Mouse (Mus musculus) cerebellum, adult 9-10 months (tissue): ENCODE data around the gene C3.

Experiments
- DNase-seq: peaks from one replicate; pipeline ENCODE4 v3.0.0; 2022

The C3 gene

DNA sequence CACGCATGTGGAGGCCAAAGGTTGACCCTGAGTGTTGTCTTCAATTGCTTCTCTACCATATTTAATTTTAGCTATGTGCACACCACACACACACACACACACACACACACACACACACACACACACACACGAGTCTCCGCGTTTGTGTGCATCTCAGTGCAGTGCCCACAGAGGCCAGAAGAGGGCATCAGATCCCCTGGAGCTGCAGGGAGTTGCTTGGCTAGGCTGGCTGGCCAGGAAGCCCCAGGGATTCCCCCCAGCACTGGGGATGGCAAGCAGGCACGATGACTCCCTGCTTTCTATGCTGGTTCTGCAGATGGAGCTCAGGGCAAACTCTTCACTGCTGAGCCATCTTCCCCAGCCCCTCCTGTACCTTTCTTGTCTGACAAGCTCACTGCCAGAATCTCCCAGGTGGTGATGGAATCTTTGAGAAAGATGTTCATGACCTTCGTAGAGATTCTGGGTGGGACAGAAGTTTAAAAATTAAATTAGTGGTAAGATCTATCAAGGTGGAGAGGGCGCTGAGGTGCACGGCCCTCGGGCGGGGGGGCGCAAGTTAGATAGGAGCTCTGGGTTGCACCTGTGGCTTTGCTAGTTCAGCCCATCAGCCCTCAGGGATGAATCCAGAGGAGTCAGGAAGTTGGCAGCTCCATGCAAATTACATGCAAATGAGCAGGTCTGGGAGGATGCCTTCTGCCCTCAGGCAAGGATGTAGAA lies 8.6 kb downstream of the C3 start:
- peak; percentile 49 for DNase-seq

- DNase-seq: no peak
Measured at GRCm38 (mm10) chr17:57218335-57218900, 9.5 kb downstream of the C3 start.

GRCm38 (mm10) chr17:57214676-57215387 lies 13.1 kb downstream of the C3 start:
- DNase-seq: no peak

GRCm38 (mm10) chr17:57211501-57211900 lies 16.4 kb downstream of the C3 start:
- no peak for DNase-seq

GRCm38 (mm10) chr17:57209330-57209729 lies 18.6 kb downstream of the C3 start:
- DNase-seq: no peak

DNA sequence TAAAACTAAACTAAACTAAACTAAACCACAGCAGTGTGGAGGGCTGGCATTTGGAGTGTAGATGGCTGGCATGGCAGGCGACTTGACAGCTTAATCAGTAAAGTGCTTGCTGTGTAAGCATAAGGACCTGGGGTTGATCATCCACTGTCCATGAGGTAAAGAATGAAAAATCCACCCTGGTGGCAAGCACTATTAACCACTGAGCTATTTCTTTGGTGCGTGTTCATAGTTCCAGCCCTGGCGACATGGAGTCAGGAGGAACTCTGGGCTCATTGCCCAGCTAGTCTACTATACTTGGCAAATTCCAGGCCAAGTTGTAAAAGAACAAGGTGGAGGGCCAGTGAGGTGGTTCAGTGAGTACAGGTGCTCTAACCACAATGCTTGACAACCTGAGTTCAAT lies 20.0 kb downstream of the C3 start:
- no peak for DNase-seq

DNA sequence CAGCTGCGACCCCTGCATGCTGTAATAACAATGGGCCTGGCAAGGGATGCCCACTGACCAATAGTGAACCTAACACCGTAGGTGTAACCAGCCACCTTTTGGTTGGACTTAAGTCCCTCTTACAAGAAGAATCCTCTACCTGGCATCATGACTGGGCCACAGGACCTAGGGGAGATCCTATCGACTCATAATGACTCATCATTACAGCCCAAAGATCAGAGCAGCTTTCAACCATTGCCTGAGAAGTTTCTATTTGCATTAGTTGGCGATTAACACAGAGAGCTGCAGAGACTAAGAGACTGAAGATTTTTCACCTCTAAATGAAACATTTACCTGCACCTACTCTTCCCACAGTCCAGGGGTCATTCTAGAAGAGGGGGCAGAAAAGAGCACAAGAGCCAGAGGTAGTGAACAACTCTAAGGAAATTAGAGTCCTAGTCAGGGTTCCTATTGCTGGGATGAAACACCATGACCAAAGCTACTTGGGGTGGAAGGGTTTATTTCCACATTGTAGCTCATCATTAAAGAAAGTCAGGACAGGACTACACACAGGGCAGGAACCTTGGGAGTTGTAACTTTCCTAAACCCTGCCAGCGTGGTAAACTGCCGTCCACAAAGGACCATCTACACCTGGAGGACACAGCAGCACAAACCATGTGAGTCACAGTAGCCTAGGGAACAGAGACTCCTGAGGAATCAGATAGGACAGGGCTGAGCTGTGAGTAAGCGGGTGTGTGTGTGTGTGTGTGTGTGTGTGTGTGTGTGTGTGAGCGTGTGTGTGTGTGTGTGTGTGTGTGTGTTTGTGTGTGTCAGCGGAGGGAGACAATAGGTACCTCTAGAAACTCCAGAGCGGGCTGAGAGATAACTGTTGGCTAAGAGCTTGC lies 25.9 kb downstream of the C3 start:
- no peak for DNase-seq

DNA sequence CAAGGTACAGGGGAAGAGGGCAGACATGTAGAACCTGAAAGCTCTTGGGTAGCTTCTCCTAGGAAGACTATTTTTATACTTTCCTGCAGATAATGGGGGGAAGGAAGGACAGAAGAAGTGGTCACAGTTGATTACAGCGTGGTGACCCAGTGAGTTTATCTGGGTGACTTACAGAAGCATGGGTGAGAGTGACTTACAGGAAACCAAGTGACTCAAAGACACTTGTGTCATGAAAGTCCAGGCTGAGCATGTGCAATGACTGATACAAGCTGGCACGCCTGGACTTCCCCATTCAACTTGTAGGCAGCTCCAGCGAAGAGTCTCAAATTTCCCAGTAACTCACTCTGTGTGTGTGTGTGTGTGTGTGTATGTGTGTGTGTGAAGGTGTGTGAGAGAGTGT lies 29.7 kb downstream of the C3 start:
- no peak for DNase-seq

- no peak for DNase-seq
Measured at GRCm38 (mm10) chr17:57195326-57196010, 32.5 kb downstream of the C3 start.

DNA sequence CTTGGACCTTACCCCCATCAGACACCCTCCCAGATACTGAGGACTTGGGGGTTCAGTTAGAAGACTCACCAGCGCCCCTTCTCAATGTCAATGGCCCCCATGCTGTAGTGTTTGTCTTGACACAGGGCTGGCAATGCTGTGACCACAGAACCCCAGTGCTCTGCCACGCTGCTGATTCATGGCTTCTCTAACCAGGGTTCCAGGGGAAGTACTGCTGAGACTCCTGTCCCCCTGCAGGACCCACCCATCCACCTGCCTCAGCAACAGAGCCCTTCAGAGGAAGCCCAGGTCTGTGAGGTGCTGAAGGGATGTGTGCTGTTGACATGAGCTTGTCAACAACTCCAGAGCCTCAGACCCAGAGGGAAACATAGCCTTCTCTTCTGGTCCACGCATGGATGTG lies 33.2 kb downstream of the C3 start:
- no peak for DNase-seq

DNA sequence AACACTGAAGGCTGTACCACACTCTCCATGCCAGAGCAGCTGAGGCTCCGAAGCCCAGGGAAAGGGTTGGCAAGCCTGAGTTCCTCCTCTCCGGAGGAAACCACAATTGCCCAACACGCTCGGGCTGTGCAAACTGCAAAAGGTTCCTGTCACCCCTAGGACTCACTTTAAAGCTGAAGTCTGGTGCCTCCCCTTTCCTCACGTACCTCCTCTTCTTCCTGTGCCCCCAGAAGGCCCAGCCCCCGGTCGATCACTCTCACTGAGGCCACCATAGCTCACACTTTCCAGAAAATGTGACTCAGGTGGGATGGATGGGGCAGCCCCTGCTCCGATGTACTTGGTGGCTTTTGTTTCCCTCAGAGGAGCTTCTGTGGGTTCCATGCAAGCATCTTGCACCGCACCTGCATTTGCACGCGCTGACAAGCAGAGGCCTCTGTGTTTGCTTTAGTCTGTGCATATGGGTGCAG lies 33.9 kb downstream of the C3 start, which contains the start of gene Tnfsf14:
TSS of gene Tnfsf14 (minus strand) at position 137 of the 467 bp plus-strand sequence.
- DNase-seq: no peak

DNA sequence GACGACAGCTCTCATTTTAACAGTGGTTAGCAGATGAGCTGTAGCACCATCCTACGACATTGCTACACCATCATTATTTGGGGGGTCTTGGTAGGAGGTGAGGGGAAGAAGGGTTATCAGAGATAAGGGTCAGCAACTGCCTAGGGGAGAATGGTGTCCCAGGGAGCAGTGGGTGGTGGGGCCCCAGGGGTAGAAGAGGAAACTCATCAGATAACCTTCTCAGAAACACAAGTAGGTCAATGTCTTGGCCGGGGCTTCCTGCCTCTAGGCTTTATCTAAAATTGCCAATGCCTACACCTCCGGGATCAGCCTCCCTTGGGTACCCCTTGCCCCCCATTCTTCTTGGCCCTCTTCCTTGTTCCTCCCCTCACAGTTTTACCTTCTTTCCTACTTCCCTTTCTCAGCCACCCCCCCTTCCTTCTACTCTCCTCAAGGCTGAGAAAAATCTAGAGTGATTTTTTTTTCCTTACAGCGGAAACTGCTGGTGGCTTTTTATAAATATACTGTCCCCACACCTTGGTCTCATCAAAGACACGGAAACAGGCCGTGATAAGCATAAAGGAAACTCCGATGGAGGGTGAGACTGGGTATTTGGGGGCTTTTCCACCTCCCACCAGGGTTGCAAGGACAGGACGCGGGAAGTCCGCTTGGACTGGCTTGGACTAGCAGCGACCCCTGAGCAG lies 39.3 kb downstream of the C3 start:
- no peak for DNase-seq

GRCm38 (mm10) chr17:57185641-57186040 lies 42.3 kb downstream of the C3 start:
- DNase-seq: no peak

DNA sequence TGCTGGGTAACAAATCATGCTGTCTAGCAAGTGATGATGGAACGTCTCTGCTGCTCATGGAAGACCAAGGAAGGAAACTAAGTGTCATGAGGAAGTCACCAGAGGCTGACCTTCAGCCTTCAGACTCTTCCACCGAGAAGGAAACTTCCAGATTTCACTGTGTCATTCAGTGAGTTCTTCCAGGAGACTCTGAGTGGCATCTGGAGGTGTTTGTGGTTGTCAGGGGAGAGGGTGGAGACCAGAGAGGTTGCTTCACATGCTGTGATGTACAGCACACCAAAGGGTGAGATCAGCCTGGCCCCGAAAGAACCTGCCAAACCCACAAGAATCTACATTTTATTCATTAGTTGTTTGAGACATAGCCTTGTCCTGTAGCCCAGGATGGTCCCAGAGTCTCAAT lies 45.1 kb downstream of the C3 start:
- no peak for DNase-seq

DNA sequence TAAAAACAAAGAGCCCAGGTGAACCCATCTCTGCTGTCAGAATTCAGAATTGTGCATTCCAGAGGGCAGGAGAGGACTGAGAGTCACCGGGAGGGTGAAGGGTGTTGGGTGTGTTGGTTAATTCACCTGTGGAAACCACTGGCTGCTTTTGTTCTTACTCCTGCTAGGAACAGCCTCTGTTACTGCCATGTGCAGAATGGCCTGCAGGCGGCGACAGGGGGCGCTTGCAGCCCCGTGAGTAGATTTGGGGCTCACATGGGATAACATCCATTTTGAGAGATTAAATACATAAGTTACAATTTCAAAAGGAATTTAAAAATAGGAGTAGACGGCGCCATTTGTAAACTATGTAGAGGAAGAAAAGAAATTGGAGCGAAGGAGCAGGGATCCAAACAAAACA lies 47.6 kb downstream of the C3 start:
- DNase-seq: no peak

DNA sequence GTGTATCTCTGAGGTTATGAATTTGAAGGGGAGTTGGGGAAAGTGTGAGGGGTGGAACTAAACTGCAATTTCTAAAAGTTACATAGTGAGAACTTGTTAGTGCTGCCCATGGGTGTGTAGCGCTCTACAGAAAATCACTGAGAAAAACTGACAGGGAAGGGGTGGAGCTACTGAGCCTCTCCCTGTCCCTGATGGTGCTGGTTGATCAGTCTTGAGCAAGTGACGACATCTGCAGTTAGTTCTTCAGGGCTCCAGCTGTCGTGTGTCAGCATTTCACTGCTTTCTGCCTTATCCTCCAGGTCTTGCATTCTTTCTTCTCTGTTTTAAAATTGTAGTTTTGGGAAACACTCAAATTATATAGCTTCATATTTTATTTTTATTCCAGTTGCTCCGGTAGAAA lies 54.6 kb downstream of the C3 start:
- DNase-seq: no peak

- no peak for DNase-seq
Measured at GRCm38 (mm10) chr17:57172378-57172777, 55.6 kb downstream of the C3 start.

DNA sequence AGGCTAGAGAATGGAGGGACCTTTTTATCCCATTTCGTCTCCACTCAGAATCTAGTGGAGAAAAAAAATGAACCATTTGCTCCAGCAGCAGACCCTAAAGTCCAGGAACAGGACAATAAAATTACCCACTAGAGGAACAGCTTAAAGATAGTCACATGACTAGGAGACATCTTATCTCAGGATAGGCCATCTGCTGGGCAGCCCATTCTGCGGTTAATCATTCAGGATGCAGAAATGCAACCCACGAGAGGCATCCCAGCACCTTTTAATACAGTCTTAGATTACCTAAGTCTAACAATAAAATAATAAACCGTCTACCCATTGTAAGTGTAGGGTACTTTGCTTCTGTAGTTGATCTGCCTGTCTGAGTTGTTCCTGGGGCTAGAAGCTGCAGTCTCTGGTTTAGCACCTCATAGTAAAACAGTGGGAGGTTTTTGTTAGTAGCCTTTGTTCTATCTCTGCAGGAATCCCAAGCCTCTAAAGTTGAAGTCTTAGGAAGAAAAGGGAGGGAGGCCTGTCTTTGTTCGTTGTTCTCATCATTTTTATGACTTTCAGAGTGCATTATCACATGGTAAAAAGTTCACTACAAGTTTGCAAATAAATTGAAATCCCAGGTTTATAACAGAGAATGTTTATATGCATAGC lies 57.2 kb downstream of the C3 start:
- DNase-seq: no peak

GRCm38 (mm10) chr17:57166800-57167791 lies 60.8 kb downstream of the C3 start:
- peak; percentile 87 for DNase-seq
